Mouse (Mus musculus): ENCODE data around the gene Ofd1. TPM values are rescaled to one million over a fixed set of nuclear protein-coding genes. Genes with fewer than 3 reads are reported as not detected.

Ofd1 gene
- polyA plus RNA-seq (2015; fragmentation: Nextera tagmentation; extraction: Ambion mirVana): 4.1 and 4.5 TPM in 2 replicates

DNA sequence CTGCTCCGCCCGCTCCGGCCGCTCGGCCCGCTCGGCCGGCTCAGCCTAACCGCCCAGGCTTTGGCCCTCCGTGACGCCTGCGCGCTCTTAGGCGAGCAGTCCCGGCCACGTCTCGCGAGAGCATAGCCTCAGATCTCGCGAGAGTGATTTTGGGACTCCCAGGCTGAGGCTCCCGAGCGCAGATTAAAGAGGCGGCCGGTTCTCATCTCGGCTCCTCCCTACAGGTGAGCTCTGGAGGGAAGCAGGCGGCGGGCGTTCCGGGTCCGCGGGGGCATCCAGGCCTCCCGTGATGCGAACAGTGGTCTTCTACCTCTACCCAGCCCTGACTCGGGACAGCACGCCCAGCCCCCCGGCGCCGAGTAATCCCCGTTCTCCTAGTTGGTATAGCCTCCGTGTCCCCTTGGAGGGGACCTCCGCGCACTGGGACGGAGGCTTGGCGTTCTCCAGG, at the start of gene Ofd1:
TSS of gene Ofd1 (minus strand) at position 89 of the 448 bp plus-strand sequence.

GRCm38 (mm10) chrX:166479365-166479983, 39.0 kb upstream of the Ofd1 start, which contains the start of gene Rab9:
Gene Rab9, minus strand, starts transcription at chrX:166479867.

GRCm38 (mm10) chrX:166440036-166440615, 378 bp downstream of the Ofd1 start, which contains the start of gene Trappc2:
Gene Trappc2, plus strand, starts transcription at chrX:166440574.

Other genes with a start within 250 kb of the Ofd1 start
- gene Gpm6b, start 201.8 kb downstream of the Ofd1 start, polyA plus RNA-seq (2015; fragmentation: Nextera tagmentation; extraction: Ambion mirVana): 21.8 and 23.9 TPM in 2 replicates
- gene Trappc2, start 130 bp downstream of the Ofd1 start, polyA plus RNA-seq (2015; fragmentation: Nextera tagmentation; extraction: Ambion mirVana): 29.4 and 32.4 TPM in 2 replicates
- 41.9 and 51.0 TPM in 2 replicates for gene Rab9, start 39.2 kb upstream of the Ofd1 start, polyA plus RNA-seq (2015; fragmentation: Nextera tagmentation; extraction: Ambion mirVana)
- gene Tceanc, start 77.9 kb upstream of the Ofd1 start, polyA plus RNA-seq (2015; fragmentation: Nextera tagmentation; extraction: Ambion mirVana): 2.8 and 3.0 TPM in 2 replicates
- gene Egfl6, start 145.0 kb upstream of the Ofd1 start, polyA plus RNA-seq (2015; fragmentation: Nextera tagmentation; extraction: Ambion mirVana): 2.0 and 2.2 TPM in 2 replicates

Measured in urinary bladder, postnatal 0 days (tissue).